Mouse (Mus musculus) stomach, embryonic 15.5 days (tissue): ENCODE measurements around the gene Slc12a5. TPM values are rescaled to one million over a fixed set of nuclear protein-coding genes. Genes with fewer than 3 reads are reported as not detected.

Source experiments
- ATAC-seq: fragments of 200-750 bp; cut with Nextera tagmentation; 2 replicates; pipeline ENCODE4 v1.8.0; 2017; ENCODE audit warnings: low read depth, moderate number of reproducible peaks, moderate TSS enrichment; ENCODE audit not compliant: insufficient read depth, low FRiP score
- H3K27ac ChIP-seq: fragments of 300-500 bp; sonication (generic); 2 replicates; pipeline ENCODE4 v1.5.1; 2015; ENCODE audit warnings: mild to moderate bottlenecking, inconsistent platforms
- H3K27me3 ChIP-seq: fragments of 300-500 bp; sonication (generic); replicated peaks from 2 replicates; pipeline ENCODE4 v1.6.1; 2015; ENCODE audit warnings: inconsistent platforms
- H3K36me3 ChIP-seq: fragments of 300-500 bp; sonication (generic); 2 replicates; pipeline ENCODE4 v1.6.1; 2015; ENCODE audit warnings: inconsistent platforms
- H3K4me1 ChIP-seq: fragments of 300-500 bp; sonication (generic); 2 replicates; pipeline ENCODE4 v1.6.1; 2015; ENCODE audit warnings: inconsistent platforms
- H3K4me2 ChIP-seq: fragments of 300-500 bp; sonication (generic); 2 replicates; pipeline ENCODE4 v1.6.1; 2015; ENCODE audit warnings: mild to moderate bottlenecking, inconsistent platforms
- H3K4me3 ChIP-seq: fragments of 300-500 bp; sonication (generic); replicated peaks from 2 replicates; pipeline ENCODE4 v1.5.1; 2015; ENCODE audit warnings: inconsistent platforms
- H3K9ac ChIP-seq: fragments of 300-500 bp; sonication (generic); 2 replicates; pipeline ENCODE4 v1.6.1; 2015; ENCODE audit warnings: inconsistent platforms
- H3K9me3 ChIP-seq: fragments of 300-500 bp; sonication (generic); 2 replicates; pipeline ENCODE4 v1.6.1; 2016; ENCODE audit warnings: inconsistent platforms
- WGBS: fragments of 180-500 bp; shearing (Covaris S2); methylation state at CpG from one replicate; pipeline ENCODE4 v1.1.7; 2015; 5-methylcytosine and 5-hydroxymethylcytosine counted together
- polyA plus RNA-seq: library from polyadenylated mRNA; unstranded; fragments of >200 nt; fragmentation: Nextera tagmentation; extraction: Ambion mirVana; gene quantifications from 2 replicates; pipeline ENCODE4 v1.2.1, GENCODE M21; 2015

Slc12a5 gene
- polyA plus RNA-seq, result 1.0 and 1.4 TPM in 2 replicates

DNA sequence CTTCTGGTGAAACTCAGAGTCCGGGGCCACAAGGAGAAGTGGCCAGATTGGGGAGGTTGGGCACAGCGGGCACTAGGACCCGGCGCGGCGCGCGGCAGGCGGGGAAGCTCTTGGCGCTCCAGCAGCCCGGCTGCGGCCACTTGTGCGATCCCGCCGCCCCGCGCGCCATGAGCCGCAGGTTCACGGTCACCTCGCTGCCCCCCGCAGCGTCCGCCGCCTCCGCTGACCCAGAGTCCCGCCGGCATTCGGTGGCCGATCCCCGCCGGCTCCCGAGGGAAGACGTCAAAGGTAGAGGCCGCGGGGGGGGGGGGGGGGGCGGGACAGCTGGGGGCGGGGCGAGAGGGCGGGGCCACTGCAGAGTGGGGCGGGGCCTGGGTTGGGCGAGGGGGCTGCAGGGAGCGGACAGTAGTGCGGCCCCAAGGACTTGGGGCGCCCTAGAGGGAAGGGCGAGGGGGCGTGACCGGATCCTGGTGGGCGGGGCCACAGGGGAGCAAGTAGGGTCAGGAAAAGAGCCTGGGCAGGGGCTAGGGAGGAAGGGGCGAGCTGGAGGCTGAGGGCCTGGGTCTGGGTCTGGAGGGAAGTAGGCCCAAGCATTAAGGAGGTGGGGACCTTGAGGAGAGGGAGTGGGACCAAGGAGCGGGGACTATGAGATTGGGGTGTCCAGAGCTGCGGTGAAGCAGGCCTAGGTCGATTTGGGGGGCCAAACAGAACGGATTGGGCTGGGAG is at the start of gene Slc12a5:
TSS of gene Slc12a5 (plus strand) at position 87 of the 726 bp plus-strand sequence.
- Histone ChIP-seq H3K4me1 (0 out of 2 replicates have a peak, but pooled peaks cover 6% of the 10 kb centered on the region), H3K27ac (no peak within 1 kb of the TSS), H3K27me3 (0 out of 2 replicates have a peak, but pooled peaks cover 4% of the 10 kb centered on the region), H3K4me2 (peak within 1 kb of the TSS; percentile 62), H3K4me3 (peak within 1 kb of the TSS; percentile 53), H3K36me3 (no peaks in the 10 kb centered on the region), H3K9me3 (no peaks in the 10 kb centered on the region), H3K9ac (no peak within 1 kb of the TSS)
- WGBS, result under 1% methylated on average over 38 of the region's 54 CpGs
- ATAC-seq, result peak; percentile 54; the same call in 1 of the 2 replicates

DNA sequence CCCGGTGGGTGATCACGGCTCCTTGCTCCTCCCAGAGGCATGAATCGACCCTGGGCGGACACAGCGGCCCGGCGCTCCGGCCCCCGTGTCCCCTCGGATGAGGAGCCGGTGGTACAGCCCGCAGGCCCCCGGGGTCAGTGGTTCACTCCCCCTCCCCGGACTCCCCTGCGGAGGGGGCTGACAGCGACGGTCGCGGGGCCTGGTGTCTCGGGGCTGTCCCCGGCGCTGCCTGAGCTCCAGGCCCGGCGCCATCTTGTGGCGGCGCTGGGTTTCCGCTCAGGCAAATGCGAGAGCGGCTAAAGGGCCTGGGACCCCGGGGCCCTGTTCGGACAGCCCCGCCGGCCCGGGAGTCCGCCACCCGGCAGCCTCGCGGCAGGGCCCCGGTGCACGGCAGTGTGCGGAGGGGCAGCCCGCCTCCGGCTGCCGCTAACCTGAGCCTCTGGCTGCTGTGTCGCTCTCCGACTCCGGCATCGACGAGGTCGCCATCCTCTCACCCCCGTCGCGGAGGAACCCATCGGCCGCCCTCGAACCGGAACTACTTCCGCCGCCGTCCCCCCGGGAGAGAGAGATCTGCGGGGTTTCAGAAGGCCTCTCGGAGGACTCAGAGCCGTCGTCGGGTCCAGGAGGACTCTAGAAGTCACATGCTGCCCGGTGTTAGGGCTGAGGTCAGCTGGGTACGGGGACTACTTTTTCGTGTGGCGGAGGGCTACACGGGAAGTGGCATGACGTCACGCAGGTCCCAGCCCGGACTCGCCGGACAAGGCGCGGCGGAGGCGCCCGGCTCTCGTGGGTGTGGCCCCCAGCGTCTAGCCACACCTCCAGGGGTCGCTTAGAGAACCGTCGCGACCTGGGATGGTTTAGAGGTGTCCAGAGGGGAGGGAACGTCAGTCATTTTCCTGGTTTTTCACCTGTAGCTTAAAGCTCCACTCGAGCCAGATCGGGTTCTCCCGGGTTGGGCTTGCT is 49.2 kb upstream of the Slc12a5 start, which contains the start of gene Zfp335:
TSS of gene Zfp335 (minus strand) at position 672 of the 963 bp plus-strand sequence.
- H3K27ac ChIP-seq, result peak within 1 kb of the TSS; percentile 99
- peaks cover 19% of the 10 kb centered on the region for H3K4me1 ChIP-seq
- WGBS, result under 1% methylated on average over 91 of the region's 91 CpGs
- H3K27me3 ChIP-seq, result no peaks in the 10 kb centered on the region
- H3K36me3 ChIP-seq, result peaks cover 26% of the 10 kb centered on the region
- peak within 1 kb of the TSS; percentile 86 for H3K4me3 ChIP-seq
- ATAC-seq, result peak; percentile 85
- peak within 1 kb of the TSS; percentile 75 for H3K4me2 ChIP-seq
- H3K9ac ChIP-seq, result peak within 1 kb of the TSS; percentile 92
- no peaks in the 10 kb centered on the region for H3K9me3 ChIP-seq

DNA sequence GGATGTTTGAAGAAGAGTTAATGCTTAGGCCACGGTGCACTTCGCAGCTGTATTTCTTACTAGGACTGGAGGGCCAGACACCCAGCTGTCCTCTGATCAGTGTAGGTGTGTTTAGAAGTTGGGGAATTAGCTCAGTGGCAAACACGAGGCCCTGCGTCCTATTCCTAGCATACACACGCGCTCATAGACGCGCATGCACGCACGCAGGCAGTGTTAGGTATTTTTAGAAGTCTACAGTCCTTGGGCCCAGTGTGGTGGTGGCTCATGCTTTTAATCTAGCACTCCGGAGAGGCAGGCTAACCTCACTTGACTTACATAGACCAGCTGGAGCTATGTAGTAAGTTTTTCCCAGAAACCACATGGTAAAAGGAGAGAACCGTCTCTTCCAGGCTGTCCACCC is 48.5 kb upstream of the Slc12a5 start:
- Histone ChIP-seq H3K27ac (peak overlapping the region; percentile 99), H3K4me2 (peak overlapping the region; percentile 70), H3K4me1 (peaks cover 19% of the 10 kb centered on the region), H3K27me3 (no peaks in the 10 kb centered on the region), H3K4me3 (peak overlapping the region; percentile 86), H3K9ac (peak overlapping the region; percentile 92), H3K36me3 (peaks cover 18% of the 10 kb centered on the region), H3K9me3 (no peaks in the 10 kb centered on the region)
- ATAC-seq, result peak; percentile 11; the same call in 1 of the 2 replicates
- WGBS, result 8% methylated on average over 12 of the region's 12 CpGs

- Histone ChIP-seq H3K27me3 (no peaks in the 10 kb centered on the region), H3K9me3 (no peaks in the 10 kb centered on the region), H3K4me2 (no peak overlapping the region), H3K4me3 (peak overlapping the region; percentile 86; the same call in 1 of the 2 replicates), H3K36me3 (peaks cover 11% of the 10 kb centered on the region), H3K27ac (peak overlapping the region; percentile 99; the same call in 1 of the 2 replicates), H3K4me1 (peaks cover 19% of the 10 kb centered on the region), H3K9ac (no peak overlapping the region)
- WGBS, result 88% methylated on average over 8 of the region's 9 CpGs
- ATAC-seq, result no peak
Measured at GRCm38 (mm10) chr2:164912749-164913427, 47.7 kb upstream of the Slc12a5 start.

GRCm38 (mm10) chr2:164913428-164913786 is 47.2 kb upstream of the Slc12a5 start:
- no peak overlapping the region for H3K27ac ChIP-seq
- no peak for ATAC-seq
- H3K9ac ChIP-seq, result no peak overlapping the region
- H3K4me3 ChIP-seq, result no peak overlapping the region
- H3K4me1 ChIP-seq, result peaks cover 19% of the 10 kb centered on the region
- 65% methylated on average over 2 of the region's 2 CpGs for WGBS
- H3K4me2 ChIP-seq, result no peak overlapping the region
- H3K9me3 ChIP-seq, result no peaks in the 10 kb centered on the region
- H3K36me3 ChIP-seq, result peaks cover 6% of the 10 kb centered on the region
- no peaks in the 10 kb centered on the region for H3K27me3 ChIP-seq

GRCm38 (mm10) chr2:164916820-164917219 is 43.8 kb upstream of the Slc12a5 start:
- Histone ChIP-seq H3K4me1 (peaks cover 3% of the 10 kb centered on the region; the same call in 1 of the 2 replicates), H3K9ac (no peak overlapping the region), H3K27ac (no peak overlapping the region), H3K27me3 (no peaks in the 10 kb centered on the region), H3K4me3 (no peak overlapping the region), H3K36me3 (no peaks in the 10 kb centered on the region), H3K9me3 (no peaks in the 10 kb centered on the region), H3K4me2 (no peak overlapping the region)
- 74% methylated on average over 5 of the region's 5 CpGs for WGBS
- ATAC-seq, result no peak

DNA sequence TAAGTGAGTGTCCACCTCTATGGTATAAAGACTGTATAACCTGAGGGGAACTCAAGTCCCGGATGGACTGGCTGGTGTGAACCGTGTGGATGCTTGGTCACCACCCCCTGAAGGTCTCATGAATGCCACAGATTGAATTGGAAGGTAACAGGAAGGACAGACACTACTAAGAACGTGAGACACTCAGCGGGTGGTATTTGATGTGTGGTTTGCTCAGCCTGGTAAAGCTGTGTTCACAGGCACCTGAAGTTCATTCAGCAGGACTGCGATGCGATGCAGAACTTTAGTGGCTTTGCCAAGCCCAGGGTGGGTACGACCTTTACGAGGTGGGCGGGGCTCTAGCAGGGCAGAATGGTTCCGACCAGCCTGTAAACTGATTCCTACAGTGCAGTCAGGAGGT is 43.2 kb upstream of the Slc12a5 start:
- WGBS, result 65% methylated on average over 10 of the region's 10 CpGs
- Histone ChIP-seq H3K27me3 (no peaks in the 10 kb centered on the region), H3K9ac (no peak overlapping the region), H3K4me3 (no peak overlapping the region), H3K4me1 (peaks cover 2% of the 10 kb centered on the region; the same call in 1 of the 2 replicates), H3K36me3 (no peaks in the 10 kb centered on the region), H3K9me3 (no peaks in the 10 kb centered on the region), H3K4me2 (no peak overlapping the region), H3K27ac (no peak overlapping the region)
- ATAC-seq, result no peak

- ATAC-seq, result no peak
- Histone ChIP-seq H3K9me3 (no peaks in the 10 kb centered on the region), H3K27me3 (no peaks in the 10 kb centered on the region), H3K4me1 (no peaks in the 10 kb centered on the region; the same call in 1 of the 2 replicates), H3K9ac (no peak overlapping the region), H3K4me2 (no peak overlapping the region), H3K4me3 (no peak overlapping the region), H3K36me3 (no peaks in the 10 kb centered on the region), H3K27ac (no peak overlapping the region)
- WGBS, result 66% methylated on average over 5 of the region's 5 CpGs
Measured at GRCm38 (mm10) chr2:164918325-164918724, 42.3 kb upstream of the Slc12a5 start.

- no peak for ATAC-seq
Measured at GRCm38 (mm10) chr2:164921984-164922383, 38.6 kb upstream of the Slc12a5 start.

DNA sequence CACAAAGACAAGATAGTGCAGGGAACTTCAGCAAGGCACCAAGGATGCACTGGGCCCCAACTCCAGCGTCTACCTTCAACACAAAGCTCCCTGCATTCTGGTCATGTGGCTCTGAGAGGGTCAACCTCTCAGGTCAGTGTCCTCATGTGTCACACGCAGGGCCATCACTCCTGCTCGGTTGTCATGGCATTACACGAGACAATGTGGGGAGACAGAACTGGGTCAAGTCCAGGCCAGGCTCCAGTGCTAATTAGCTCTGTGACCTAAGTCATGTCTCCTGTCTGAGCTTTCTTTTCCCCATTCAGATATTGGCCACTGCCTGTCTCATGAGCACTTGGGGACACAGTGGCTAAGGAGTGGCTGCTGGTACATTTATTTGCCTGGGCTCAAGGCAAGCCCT is 37.3 kb upstream of the Slc12a5 start:
- Histone ChIP-seq H3K9me3 (no peaks in the 10 kb centered on the region), H3K27me3 (no peaks in the 10 kb centered on the region; the same call in 1 of the 2 replicates), H3K4me3 (no peak overlapping the region), H3K27ac (no peak overlapping the region), H3K4me1 (0 out of 2 replicates have a peak, but pooled peaks cover 2% of the 10 kb centered on the region), H3K36me3 (no peaks in the 10 kb centered on the region), H3K4me2 (no peak overlapping the region), H3K9ac (no peak overlapping the region)
- ATAC-seq, result no peak
- 70% methylated on average over 4 of the region's 4 CpGs for WGBS

More at GRCm38 (mm10) chr2:164921984-164922383, 38.6 kb upstream of the Slc12a5 start:
- Histone ChIP-seq H3K9ac (no peak overlapping the region), H3K36me3 (no peaks in the 10 kb centered on the region), H3K27ac (no peak overlapping the region), H3K27me3 (no peaks in the 10 kb centered on the region), H3K4me2 (no peak overlapping the region), H3K4me3 (no peak overlapping the region), H3K4me1 (peaks cover 2% of the 10 kb centered on the region; the same call in 1 of the 2 replicates), H3K9me3 (no peaks in the 10 kb centered on the region)
- 49% methylated on average over 7 of the region's 7 CpGs for WGBS
